Mouse (Mus musculus): ENCODE data around the gene Srxn1.

GRCm38 (mm10) chr2:152156471-152156870, 51.2 kb downstream of the Srxn1 start:
- no peak for TF ChIP-seq CTCF (IDR thresholded peaks at IDR 0.05; ENCODE audit: extremely low read depth, insufficient read depth, insufficient read length, insufficient replicate concordance)
- TF ChIP-seq POLR2A (IDR thresholded peaks at IDR 0.05; ENCODE audit: low read depth, low read length), result no peak

Measured in spleen, adult 2 months (tissue).